Mouse (Mus musculus) left cerebral cortex, adult 11 months (tissue): ENCODE results near the gene Gm28047.

Source experiments
- DNase-seq: peaks from one replicate; pipeline ENCODE4 v3.0.0; 2022; ENCODE audit warnings: low spot score

Gm28047 gene

GRCm38 (mm10) chr15:102516293-102516692 is 108.6 kb downstream of the Gm28047 start:
- DNase-seq, result no peak

- no peak for DNase-seq
Observed at GRCm38 (mm10) chr15:102515791-102516190, 109.1 kb downstream of the Gm28047 start.

GRCm38 (mm10) chr15:102515261-102515660 is 109.6 kb downstream of the Gm28047 start:
- no peak for DNase-seq

- no peak for DNase-seq
Observed at GRCm38 (mm10) chr15:102513004-102513403, 111.9 kb downstream of the Gm28047 start.

GRCm38 (mm10) chr15:102512471-102512870 is 112.4 kb downstream of the Gm28047 start:
- DNase-seq, result no peak

- no peak for DNase-seq
Observed at GRCm38 (mm10) chr15:102512010-102512409, 112.9 kb downstream of the Gm28047 start.

- no peak for DNase-seq
Observed at GRCm38 (mm10) chr15:102511285-102511833, 113.5 kb downstream of the Gm28047 start.

GRCm38 (mm10) chr15:102510590-102511284 is 114.1 kb downstream of the Gm28047 start:
- peak; percentile 84 for DNase-seq

GRCm38 (mm10) chr15:102510110-102510509 is 114.8 kb downstream of the Gm28047 start:
- no peak for DNase-seq

GRCm38 (mm10) chr15:102508336-102508735 is 116.5 kb downstream of the Gm28047 start:
- DNase-seq, result no peak

- DNase-seq, result no peak
Observed at GRCm38 (mm10) chr15:102507561-102507960, 117.3 kb downstream of the Gm28047 start.

GRCm38 (mm10) chr15:102506864-102507263 is 118.0 kb downstream of the Gm28047 start:
- DNase-seq, result no peak

GRCm38 (mm10) chr15:102506464-102506830 is 118.4 kb downstream of the Gm28047 start:
- no peak for DNase-seq

GRCm38 (mm10) chr15:102505770-102506463 is 119.0 kb downstream of the Gm28047 start:
- DNase-seq, result no peak

- no peak for DNase-seq
Observed at GRCm38 (mm10) chr15:102505073-102505769, 119.6 kb downstream of the Gm28047 start.

- no peak for DNase-seq
Observed at GRCm38 (mm10) chr15:102503924-102504782, 120.7 kb downstream of the Gm28047 start.

GRCm38 (mm10) chr15:102503447-102503846 is 121.4 kb downstream of the Gm28047 start, which contains the start of gene Gm10337:
TSS of gene Gm10337 (plus strand) at chr15:102503722.
- no peak for DNase-seq

- DNase-seq, result no peak
Observed at GRCm38 (mm10) chr15:102502254-102502840, 122.5 kb downstream of the Gm28047 start.

GRCm38 (mm10) chr15:102501084-102501814 is 123.6 kb downstream of the Gm28047 start:
- DNase-seq, result no peak

GRCm38 (mm10) chr15:102500479-102500878 is 124.4 kb downstream of the Gm28047 start:
- no peak for DNase-seq

- no peak for DNase-seq
Observed at GRCm38 (mm10) chr15:102499851-102500250, 125.0 kb downstream of the Gm28047 start.
